Mouse (Mus musculus) bone marrow, adult 2 months (tissue): ENCODE measurements around the gene Cd300e.

ENCODE experiments used
- CTCF ChIP-seq: fragments of 200-500 bp; IDR thresholded peaks from 2 replicates; pipeline ENCODE4 v1.5.1; 2011; ENCODE audit warnings: low read length, control low read depth; ENCODE audit not compliant: control insufficient read depth, insufficient read depth
- POLR2A ChIP-seq: fragments of 200-500 bp; IDR thresholded peaks from 2 replicates; pipeline ENCODE4 v1.6.1; 2011; ENCODE audit warnings: low read depth, mild to moderate bottlenecking, control low read depth, low read length, borderline replicate concordance; ENCODE audit not compliant: control insufficient read depth

DNA sequence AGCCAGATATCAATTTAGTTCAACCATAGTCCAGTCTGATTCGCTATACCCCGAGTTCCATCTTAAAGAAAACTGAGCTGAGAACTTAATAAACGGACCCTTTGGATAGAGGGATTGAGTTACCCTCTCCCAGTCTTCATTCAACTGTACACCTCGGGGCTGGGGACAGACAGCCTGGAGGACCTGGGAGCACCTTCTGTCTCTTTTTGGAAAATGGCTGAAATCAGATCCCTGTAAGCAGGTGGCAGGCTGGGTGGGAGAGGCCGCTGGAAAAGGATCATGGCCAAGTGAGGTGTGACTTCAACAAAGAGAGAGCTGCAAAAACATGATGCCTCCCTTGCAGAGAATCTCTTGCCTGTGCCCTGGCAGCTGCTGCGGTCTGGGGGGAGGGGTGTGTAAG is 20.2 kb upstream of the Cd300e start:
- no peak for TF ChIP-seq POLR2A
- TF ChIP-seq CTCF: no peak
